ENCODE assay signal across 8 mouse cellular contexts in the genomic region with DNA sequence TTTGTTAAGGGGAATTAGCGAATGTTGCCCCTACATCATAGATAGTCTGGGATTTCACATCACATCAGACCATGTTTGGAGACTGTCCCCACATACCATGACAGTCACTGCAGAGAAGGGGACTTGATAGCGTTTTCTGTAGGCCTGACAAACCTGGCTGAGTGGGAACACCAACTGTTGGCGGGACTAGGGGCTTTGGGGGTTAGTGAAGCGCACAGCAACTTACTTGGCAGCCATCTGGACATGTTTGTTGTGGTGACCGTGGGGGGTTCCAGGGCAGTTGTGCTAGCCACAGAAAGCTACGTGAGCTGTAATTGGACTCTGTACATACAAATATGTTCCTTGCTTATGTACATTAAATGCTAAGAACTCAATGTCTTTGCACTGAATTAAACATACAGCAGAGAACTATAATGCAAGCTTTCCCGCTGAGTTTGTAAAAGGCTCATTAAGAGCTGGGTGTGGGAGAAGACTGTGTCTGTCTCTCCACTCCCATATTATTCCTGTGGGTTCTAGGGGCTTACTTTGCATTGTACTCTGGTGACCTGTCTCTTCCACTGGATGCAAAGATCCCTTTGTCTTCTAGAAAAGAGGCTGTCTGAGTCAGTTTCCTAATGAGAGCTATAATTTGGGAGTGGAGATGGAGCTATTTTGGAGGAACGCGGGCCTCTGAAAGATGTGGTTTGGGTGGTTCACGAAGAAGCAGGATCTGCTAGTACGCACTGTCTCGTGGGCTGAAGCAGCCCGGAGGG. TPM values are rescaled to one million over a fixed set of nuclear protein-coding genes. Genes with fewer than 3 reads are reported as not detected.
DNase-seq lines count a peak whose midpoint lies in the region; ATAC-seq and TF ChIP-seq lines count a peak whose summit lies in the region.

No protein-coding gene starts in this region.

- no peak for ATAC-seq in intestine, embryonic 14.5 days (replicated peaks; ENCODE audit: low FRiP score, low TSS enrichment, low read depth)
- no peak for ATAC-seq in intestine, embryonic 16.5 days
- 0 out of 2 replicates have a peak, but pooled peaks have one; percentile 51 for ATAC-seq in hindbrain, embryonic 12.5 days (ENCODE audit: low FRiP score)
- peak; percentile 42; the same call in 1 of the 2 replicates for ATAC-seq in midbrain, embryonic 16.5 days

- H3K36me3 ChIP-seq in intestine, embryonic 14.5 days (ENCODE audit: control insufficient read depth, insufficient read depth, low read length): peaks cover 21% of the 10 kb centered on the region
- H3K36me3 ChIP-seq in intestine, embryonic 16.5 days (ENCODE audit: control insufficient read depth, insufficient read depth, low read length): 0 out of 2 replicates have a peak, but pooled peaks cover 2% of the 10 kb centered on the region
- no peaks in the 10 kb centered on the region for H3K36me3 ChIP-seq in hindbrain, embryonic 12.5 days
- no peaks in the 10 kb centered on the region for H3K36me3 ChIP-seq in midbrain, embryonic 16.5 days (ENCODE audit: control insufficient read depth, insufficient read depth, low read length)

- H3K4me2 ChIP-seq in intestine, embryonic 14.5 days (ENCODE audit: low read length): peak overlapping the region; percentile 28
- H3K4me2 ChIP-seq in intestine, embryonic 16.5 days (ENCODE audit: low read depth, low read length): no peak overlapping the region
- H3K4me2 ChIP-seq in hindbrain, embryonic 12.5 days (replicated peaks): peak overlapping the region; percentile 37
- H3K4me2 ChIP-seq in midbrain, embryonic 16.5 days (ENCODE audit: low read length): peak overlapping the region; percentile 46

- peaks cover 41% of the 10 kb centered on the region for H3K4me1 ChIP-seq in intestine, embryonic 14.5 days (replicated peaks; ENCODE audit: control insufficient read depth, insufficient read depth, low read length)
- H3K4me1 ChIP-seq in intestine, embryonic 16.5 days (ENCODE audit: control insufficient read depth, insufficient read depth, low read length): peaks cover 27% of the 10 kb centered on the region
- H3K4me1 ChIP-seq in hindbrain, embryonic 12.5 days: peaks cover 37% of the 10 kb centered on the region
- peaks cover 6% of the 10 kb centered on the region for H3K4me1 ChIP-seq in midbrain, embryonic 16.5 days (ENCODE audit: control insufficient read depth, insufficient read depth, low read length)

- no peak for DNase-seq in intestine, embryonic 14.5 days (ENCODE audit: low spot score)
- DNase-seq in brain, embryonic 14.5 days (ENCODE audit: low read depth): peak; percentile 88
- DNase-seq in urinary bladder, adult 18-20 months (ENCODE audit: low spot score in 2 of 2): no peak
- DNase-seq in MN1 (ENCODE audit: low spot score): no peak
- no peak for DNase-seq in frontal cortex, postnatal 14 days (ENCODE audit: low spot score in 2 of 2)

- H3K27me3 ChIP-seq in intestine, embryonic 14.5 days (replicated peaks; ENCODE audit: control insufficient read depth, insufficient read depth, low read length): no peaks in the 10 kb centered on the region
- no peaks in the 10 kb centered on the region for H3K27me3 ChIP-seq in intestine, embryonic 16.5 days (replicated peaks; ENCODE audit: control insufficient read depth, insufficient read depth, low read length)
- H3K27me3 ChIP-seq in hindbrain, embryonic 12.5 days: no peaks in the 10 kb centered on the region
- H3K27me3 ChIP-seq in midbrain, embryonic 16.5 days (ENCODE audit: control insufficient read depth, insufficient read depth, low read depth, low read length): no peaks in the 10 kb centered on the region

- H3K27ac ChIP-seq in intestine, embryonic 14.5 days (ENCODE audit: low read depth): peak overlapping the region; percentile 38
- no peak overlapping the region for H3K27ac ChIP-seq in intestine, embryonic 16.5 days (ENCODE audit: low read length)
- peak overlapping the region; percentile 76 for H3K27ac ChIP-seq in hindbrain, embryonic 12.5 days
- H3K27ac ChIP-seq in midbrain, embryonic 16.5 days (ENCODE audit: low read length): peak overlapping the region; percentile 40; the same call in 1 of the 2 replicates

- TF ChIP-seq POLR2A in brain, embryonic 14.5 days (IDR thresholded peaks at IDR 0.05; ENCODE audit: borderline replicate concordance, extremely low read depth, insufficient read depth, insufficient read length, poor library complexity, severe bottlenecking): no peak

- no peak overlapping the region for H3K9ac ChIP-seq in intestine, embryonic 14.5 days (ENCODE audit: low read length)
- no peak overlapping the region for H3K9ac ChIP-seq in intestine, embryonic 16.5 days (ENCODE audit: low read depth, low read length)
- 0 out of 2 replicates have a peak overlapping the region, but pooled peaks have one; percentile 6 for H3K9ac ChIP-seq in hindbrain, embryonic 12.5 days
- no peak overlapping the region; the same call in 1 of the 2 replicates for H3K9ac ChIP-seq in midbrain, embryonic 16.5 days (ENCODE audit: low read depth, low read length)

- H3K4me3 ChIP-seq in intestine, embryonic 14.5 days (ENCODE audit: low read depth, low read length): no peak overlapping the region
- no peak overlapping the region for H3K4me3 ChIP-seq in intestine, embryonic 16.5 days (ENCODE audit: low read length)
- H3K4me3 ChIP-seq in hindbrain, embryonic 12.5 days: peak overlapping the region; percentile 11; the same call in 1 of the 2 replicates
- peak overlapping the region; percentile 7; the same call in 1 of the 2 replicates for H3K4me3 ChIP-seq in midbrain, embryonic 16.5 days (ENCODE audit: low read depth, low read length)

- H3K9me3 ChIP-seq in intestine, embryonic 14.5 days (ENCODE audit: control insufficient read depth, low read length): no peaks in the 10 kb centered on the region
- no peaks in the 10 kb centered on the region for H3K9me3 ChIP-seq in intestine, embryonic 16.5 days (ENCODE audit: control insufficient read depth, low read length)
- no peaks in the 10 kb centered on the region for H3K9me3 ChIP-seq in hindbrain, embryonic 12.5 days (replicated peaks)
- no peaks in the 10 kb centered on the region for H3K9me3 ChIP-seq in midbrain, embryonic 16.5 days (replicated peaks; ENCODE audit: control insufficient read depth, low read length, poor library complexity, severe bottlenecking)

- no peak for TF ChIP-seq CTCF in brain, embryonic 14.5 days (IDR thresholded peaks at IDR 0.05; ENCODE audit: borderline replicate concordance, extremely low read depth, insufficient read depth, insufficient read length)

- 77% methylated on average over 13 of the region's 13 CpGs for WGBS in intestine, embryonic 14.5 days
- 74% methylated on average over 13 of the region's 13 CpGs for WGBS in intestine, embryonic 16.5 days
- 40% methylated on average over 13 of the region's 13 CpGs for WGBS in hindbrain, embryonic 12.5 days
- 35% methylated on average over 13 of the region's 13 CpGs for WGBS in midbrain, embryonic 16.5 days

RNA-seq across cellular contexts. Expression of a gene that starts 11.7 kb away (rescaled TPM):
- 266 and 283 TPM in 2 replicates for polyA plus RNA-seq in intestine, embryonic 14.5 days (2014; fragmentation: Nextera tagmentation; extraction: Ambion mirVana)
- polyA plus RNA-seq in intestine, embryonic 16.5 days (2015; fragmentation: Nextera tagmentation; extraction: Ambion mirVana): 236 and 254 TPM in 2 replicates
- 108 and 138 TPM in 2 replicates for polyA plus RNA-seq in brain, embryonic 14.5 days (2012; rRNA removed)
- 148 and 160 TPM in 2 replicates for polyA plus RNA-seq in hindbrain, embryonic 12.5 days (2016; fragmentation: Nextera tagmentation; extraction: Ambion mirVana)
- 105 and 111 TPM in 2 replicates for polyA plus RNA-seq in midbrain, embryonic 16.5 days (2015; fragmentation: Nextera tagmentation; extraction: Ambion mirVana)

Comparison
In these comparisons a context has a peak if more than half of its experiments do, and no peak if none do; other contexts are left out.
1. ATAC-seq: peak in hindbrain, embryonic 12.5 days (single experiment) and midbrain, embryonic 16.5 days (single experiment); none in intestine, embryonic 14.5 days (single experiment) and intestine, embryonic 16.5 days (single experiment).
2. H3K4me3 ChIP-seq: peak in hindbrain, embryonic 12.5 days (single experiment) and midbrain, embryonic 16.5 days (single experiment); none in intestine, embryonic 14.5 days (single experiment) and intestine, embryonic 16.5 days (single experiment).